Mouse (Mus musculus) cerebellum, postnatal 36 days (tissue): ENCODE measurements around the gene Ccm2.
"Not testable (repeated sequence)": the region's sequence is repeated elsewhere in the genome, so short reads cannot be mapped to it uniquely, and the experiment has no call there.

ENCODE experiments used
- DNase-seq, 2 experiments: peaks; one replicate each; pipeline ENCODE4 v3.0.0; 2021 to 2022; ENCODE audit warnings: mixed read lengths in 2 of 2

Gene Ccm2

DNA sequence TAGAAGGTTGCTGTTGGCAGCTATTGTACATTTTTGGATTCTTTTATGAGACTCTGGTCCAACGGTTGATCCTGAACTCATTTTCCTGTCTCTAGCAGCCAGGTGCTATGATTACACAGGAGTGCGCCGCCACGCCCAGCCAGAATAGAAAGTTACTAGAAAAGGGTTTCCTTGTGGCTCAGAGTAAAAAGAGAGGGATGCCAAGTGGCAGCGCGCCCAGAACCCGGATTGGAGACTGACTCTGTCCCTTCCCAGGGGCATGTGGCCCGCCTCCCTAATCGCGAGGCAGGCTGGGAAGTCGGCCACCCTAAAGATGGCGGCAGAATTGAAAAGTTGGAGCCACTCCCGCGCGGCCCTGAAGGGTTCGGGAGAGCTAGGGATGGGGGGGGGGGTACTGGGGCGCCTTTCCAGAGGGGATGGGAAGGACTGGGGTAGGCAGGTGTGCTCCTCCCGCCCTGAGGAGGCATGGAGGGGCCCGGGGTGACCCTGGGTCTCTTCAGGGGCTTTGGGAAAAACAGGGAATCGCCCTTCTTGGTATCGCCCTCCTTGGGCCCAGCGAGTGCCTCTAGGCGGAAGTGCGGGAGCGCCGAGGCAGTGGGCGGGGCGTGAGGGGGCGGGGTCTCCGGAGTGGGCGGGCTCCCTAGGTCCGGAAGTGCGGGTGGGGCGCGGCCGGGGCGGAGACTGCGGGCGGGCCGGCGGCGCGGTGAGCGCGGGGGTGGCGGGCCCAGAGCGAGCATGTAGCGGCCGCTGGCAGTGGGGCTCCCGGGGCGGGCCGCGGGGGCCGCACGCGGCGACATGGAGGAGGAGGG, at the start of gene Ccm2:
Ccm2 (plus strand) TSS at position 683 of the 809 bp plus-strand sequence.
- peak; percentile 98 to 99 for DNase-seq

DNA sequence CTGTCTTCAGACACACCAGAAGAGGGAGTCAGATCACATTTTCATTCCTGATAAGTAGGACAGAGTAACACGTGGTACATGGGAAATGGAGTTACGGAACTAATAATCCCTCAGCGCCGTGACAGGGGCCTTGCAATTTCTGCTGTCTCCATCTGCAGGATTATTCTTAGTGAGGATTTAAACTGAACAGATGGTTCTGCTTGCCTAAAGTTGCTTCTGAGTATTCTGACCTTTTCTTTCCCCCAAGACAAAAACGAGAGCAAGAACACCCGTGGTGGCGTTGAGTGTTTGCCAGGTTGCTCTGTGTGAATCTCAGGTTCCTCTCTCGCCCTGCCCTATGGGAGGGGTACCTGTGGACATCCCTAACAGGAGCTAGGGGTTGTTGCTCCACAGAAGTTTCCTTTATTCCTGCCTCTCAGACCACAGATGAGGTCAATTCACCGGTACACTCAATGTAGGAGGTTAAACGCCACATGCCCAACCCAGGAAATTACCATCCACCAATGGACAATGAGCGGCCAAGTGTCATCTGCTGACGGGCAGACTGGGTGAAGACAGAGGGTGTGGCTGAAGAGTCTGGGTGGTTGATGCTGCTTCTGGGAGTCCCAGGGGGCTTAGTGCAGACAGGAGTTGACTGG, 49.3 kb upstream of the Ccm2 start:
- peak; percentile 62 to 66 for DNase-seq

DNA sequence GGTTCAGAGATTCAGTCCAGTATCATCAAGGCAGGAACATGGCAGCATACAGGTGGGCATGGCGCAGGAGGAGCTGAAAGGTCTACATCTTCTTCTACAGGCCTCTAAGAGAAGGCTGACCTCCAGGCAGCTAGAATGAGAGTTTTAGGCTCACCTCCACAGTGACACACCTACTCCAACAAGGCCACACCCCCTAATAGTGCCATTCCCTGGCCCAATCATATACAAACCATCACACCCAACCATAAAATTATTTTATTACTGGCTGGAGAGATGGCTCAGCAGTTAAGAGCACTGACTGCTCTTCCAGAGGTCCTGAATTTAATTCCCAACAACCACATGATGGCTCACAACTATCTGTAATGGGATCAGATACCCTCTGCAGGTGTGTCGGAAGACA, 44.2 kb upstream of the Ccm2 start:
- no peak for DNase-seq

DNA sequence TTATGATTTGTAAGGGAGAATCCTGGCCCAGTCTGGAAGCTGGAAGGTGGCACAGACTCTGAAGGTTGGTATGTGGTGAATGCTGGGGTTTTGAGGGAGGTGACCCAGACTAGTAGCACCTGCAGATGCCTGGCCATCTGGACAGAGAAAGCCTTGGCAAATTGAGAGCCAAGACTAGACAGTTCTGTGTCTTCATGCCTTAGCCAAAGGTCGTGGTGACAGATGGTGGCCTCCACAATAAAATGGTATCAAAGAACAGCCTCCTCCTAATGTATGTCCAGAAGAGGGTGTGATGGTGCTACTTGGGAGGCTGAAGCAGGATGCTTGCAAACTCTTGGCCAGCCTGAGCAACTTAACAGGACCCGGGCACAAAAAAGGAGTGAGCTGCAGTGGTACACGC, 42.5 kb upstream of the Ccm2 start:
- peak; percentile 72 to 79 for DNase-seq

DNA sequence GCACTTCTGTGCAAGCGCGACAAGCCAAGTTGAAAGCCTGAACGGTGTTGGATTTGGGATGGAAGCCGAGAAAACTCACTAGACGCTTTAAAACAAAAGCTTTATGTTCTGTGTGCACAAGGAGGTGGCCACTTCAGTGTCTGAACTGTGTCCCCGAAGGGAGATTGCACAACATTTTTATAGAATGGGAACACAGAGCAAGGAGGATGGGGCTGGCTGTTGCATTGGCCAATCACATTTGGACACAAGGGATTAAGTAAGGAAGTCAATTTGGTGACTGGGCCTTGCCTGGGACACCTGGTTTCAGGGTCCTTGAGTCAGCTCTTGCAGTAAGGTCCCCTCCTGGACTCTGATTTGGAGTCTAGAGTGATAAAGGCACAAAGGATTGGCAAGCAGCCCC, 42.0 kb upstream of the Ccm2 start:
- no peak for DNase-seq

DNA sequence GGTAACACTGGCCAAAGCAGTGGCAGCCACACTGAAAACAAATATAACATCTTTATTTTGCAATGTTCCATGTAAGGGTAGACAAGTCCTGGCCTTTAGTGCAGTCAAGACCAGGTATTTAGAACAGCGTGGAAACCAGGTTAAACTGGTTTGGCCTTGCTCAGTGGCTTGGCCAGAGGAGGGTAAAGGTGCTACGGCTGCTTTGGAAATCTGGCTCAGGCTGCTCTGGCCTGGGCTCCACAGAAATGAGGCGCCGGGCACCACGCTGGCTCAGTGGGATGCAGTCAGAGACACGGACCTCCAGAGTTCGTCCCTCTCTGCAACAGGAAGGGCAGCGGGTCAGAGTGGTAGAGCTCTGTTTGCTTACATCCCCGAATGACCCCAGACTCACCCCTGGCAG, 40.2 kb upstream of the Ccm2 start:
- no peak for DNase-seq

DNA sequence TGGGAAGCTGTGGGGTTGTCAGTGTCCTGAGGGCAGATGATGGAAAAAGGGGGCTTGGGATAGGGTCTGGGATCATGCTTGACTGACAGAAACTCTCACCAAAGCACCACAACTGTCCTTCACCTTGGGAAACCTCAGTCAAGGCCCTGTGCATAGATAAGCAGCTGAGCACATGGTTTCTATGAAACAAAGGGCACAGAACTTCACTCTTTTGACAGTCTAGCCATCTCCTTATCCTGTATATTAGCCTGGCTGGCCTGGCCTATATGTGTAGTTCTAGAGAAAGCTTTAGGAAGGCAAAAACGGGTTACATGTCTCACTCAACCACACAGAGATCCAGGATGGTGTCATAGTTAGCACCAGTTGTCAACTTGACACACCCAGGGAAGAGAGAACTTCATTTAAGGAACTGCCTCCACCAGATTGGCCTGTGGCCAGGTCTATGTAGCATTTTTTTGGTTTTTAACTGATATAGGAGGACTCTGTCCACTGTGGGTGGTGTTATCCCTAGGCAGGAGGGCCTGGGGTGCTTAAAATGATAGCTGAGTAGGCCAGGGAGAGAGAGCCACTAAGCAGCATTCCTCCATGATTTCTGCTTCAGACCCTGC, 38.3 kb upstream of the Ccm2 start:
- no peak for DNase-seq

DNA sequence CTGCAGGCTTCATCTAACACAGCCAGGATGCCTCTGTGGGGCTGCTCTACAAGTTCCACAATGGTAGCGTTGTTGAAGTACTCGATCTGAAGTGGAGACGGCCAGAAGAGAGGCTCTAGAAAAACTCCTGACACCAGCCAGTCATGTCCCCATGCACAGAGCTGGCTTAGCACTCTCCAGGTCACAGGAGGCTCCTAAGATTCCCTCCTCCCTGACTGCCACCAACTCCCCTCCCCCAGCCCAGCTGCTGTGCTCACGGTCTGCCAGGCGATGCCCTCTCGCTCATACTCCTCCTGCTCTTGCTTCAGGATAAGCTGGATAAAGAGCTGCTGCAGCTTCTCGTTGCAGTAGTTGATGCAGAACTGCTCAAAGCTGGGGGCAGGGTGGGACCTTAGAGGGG, 31.9 kb upstream of the Ccm2 start:
- DNase-seq = peak in 1 of 2 experiments; percentile 49

DNA sequence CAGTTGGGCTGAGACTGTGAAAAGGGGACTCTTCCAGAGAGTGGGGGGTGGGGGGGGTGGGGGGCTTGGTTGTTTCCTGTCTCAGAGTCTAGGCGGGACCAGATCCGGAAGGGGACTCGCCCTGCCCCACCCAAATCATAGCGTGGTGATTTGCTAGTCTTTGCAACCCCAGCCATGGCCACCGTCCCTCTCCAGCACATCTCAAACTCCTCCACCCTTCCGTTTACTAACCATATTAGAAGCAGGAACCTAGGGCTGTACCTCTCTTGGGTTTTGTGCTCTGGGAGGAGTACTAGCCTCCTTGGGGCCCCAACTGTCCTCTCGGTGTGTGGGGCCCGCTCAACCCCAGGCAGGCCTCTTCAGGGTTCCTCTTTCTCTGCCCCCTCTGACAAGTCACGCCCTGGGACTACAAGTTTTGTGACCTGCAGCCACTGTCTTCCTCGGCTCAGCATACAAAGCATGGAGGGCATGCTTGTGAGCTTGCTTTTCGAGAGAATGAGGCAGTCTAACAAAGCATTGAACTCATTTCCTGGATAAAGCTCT, 27.1 kb upstream of the Ccm2 start:
- DNase-seq = no peak

DNA sequence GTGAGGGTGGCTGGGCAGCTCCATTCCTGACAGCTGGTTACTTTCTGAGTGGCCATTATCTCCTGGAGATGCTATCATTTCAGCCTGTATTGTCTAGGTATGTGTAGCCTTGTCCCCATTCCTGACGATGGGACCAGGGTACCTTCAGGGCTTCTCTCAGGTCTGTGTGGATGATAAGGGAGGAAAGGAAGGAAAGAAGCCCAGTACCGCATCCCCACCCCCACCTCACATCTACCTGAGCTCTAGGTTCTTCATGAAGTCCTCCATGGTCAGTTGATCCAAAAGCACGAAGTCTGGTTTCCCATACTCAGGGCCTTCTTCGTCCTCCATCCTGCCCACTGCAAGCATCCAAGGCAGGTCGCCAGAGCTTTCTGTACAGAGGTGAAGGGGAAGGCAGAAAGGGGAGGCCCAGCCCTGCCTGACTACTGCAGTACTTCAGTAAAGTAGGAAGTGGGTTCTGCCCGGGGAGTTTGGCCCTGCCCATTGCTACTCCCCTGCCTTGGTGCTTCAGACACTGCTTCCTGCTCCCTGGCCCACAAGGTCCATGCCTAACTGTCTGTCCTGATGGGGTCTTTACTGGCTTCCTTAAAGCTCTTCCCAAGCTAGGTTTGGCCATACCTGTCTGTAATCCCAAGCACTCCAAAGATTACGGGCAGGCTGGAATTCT, 26.0 kb upstream of the Ccm2 start, which contains the start of gene Myo1g:
Myo1g (minus strand) TSS at position 459 of the 667 bp plus-strand sequence.
- DNase-seq = no peak

DNA sequence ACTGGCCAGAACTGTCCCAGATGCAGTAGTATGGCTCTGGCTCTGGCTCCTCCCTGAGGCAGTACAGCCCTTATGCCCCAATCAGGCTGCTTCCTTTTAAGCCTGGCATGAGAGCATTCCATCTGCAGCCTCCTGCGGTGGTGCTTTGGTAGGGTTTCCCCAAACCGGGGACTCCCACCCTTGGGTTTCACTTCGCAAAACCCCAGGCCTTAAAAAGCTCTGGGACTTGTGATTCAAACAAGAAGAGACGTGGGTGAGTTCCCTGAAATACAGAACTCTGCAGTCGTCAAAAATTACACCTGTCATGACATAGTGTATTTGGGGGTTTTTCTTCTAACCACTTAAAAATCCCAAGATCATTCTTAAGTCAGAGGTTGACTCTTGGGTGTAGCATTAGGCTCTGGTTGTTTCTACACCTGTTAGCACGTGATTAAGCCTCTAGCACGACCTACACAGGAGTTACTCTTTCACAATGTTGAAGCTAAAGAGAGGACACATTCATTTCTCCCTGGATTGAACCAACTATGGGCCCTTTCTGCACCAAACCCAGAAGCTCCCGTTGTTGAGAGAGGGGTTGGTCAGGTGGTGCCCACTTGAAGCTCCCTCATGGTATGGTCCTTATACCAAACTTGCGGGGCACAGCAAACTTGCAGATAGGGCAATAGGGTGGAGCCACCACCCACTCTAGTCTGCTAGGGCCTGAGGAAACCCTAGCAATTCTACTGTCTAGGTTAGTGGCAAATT, 23.7 kb upstream of the Ccm2 start:
- DNase-seq = no peak

DNA sequence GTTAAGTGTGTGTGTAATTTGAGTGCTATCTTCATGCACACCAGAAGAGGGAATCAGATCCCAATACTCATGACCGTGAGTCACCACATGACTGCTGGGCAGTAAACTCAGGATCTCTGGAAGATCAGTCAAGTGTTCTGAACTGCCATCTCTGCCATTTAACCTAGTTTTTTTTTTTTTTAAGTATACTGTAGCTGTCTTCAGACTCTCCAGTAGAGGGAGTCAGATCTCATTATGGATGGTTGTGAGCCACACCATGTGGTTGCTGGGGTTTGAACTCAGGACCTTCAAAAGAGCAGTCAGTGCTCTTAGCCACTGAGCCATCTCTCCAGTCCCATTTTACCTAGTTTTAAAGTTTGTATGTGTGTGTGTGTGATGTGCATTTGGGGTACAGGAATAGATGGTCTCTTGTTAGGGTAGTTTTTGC, 23.0 kb upstream of the Ccm2 start:
- DNase-seq = no peak

DNA sequence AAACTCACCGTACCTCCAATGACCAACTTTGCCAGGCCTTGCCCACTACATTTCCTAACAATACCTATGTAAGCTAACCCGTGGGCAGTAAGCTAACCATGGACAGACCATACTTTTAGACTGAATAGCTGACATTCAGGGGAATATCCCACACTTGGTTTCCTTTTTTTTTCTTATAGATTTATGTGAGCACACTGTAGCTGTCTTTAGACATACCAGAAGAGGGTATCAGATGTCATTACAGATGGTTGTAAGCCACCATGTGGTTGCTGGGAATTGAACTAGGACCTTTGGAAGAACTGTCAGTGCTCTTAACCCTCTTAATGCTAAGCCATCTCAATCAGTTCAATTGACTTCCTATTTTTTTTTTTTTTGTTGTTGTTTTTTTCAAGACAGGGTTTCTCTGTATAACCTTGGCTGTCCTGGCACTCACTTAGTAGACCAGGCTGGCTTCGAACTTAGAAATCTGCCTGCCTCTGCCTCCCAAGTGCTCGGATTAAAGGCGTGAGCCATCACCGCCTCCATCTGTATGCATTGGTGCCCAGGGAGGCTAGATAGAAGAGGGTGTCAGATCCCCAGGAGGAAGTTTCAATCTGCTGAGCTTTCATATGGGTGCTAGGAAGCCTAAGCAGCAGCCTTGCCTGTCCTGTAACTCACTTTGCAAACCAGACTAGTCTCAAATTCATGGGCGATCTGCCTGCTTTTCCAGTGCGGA, 22.4 kb upstream of the Ccm2 start:
- DNase-seq = no peak

DNA sequence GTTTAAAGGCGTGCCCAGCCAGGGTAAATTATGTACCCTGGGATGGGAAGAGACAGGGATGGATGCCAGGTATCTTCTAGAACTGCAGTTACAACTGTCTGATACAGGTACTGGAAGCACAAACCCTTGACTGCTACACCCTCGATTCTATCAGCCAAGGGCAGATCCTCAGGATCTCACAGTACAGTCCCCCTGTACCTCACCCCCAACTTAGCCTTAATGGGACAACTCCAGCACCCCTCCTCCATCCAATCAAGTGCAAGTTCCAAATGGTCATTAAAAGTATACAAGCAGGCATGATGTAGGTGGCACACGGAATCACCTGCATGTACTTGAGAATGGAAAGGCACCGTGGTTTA, 21.8 kb upstream of the Ccm2 start:
- no peak for DNase-seq

DNA sequence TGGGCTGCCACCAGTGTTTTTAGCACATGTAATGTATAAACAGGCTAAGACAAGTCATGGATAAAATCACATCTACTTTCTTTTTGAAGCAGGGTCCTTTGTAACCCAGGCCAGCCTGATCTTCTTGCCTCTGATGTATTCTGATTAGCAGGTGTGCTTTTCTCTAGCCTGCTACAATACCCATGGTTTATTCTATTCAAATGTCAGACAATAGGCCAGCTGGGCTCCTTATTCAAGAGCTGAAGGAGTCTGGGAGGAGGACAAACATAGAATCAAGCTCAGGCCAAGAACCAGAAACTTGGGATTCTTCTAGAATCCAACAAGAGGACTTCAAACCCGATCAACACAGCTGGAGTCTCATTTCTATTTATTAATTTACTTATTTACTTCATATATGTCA, 21.4 kb upstream of the Ccm2 start:
- no peak for DNase-seq

DNA sequence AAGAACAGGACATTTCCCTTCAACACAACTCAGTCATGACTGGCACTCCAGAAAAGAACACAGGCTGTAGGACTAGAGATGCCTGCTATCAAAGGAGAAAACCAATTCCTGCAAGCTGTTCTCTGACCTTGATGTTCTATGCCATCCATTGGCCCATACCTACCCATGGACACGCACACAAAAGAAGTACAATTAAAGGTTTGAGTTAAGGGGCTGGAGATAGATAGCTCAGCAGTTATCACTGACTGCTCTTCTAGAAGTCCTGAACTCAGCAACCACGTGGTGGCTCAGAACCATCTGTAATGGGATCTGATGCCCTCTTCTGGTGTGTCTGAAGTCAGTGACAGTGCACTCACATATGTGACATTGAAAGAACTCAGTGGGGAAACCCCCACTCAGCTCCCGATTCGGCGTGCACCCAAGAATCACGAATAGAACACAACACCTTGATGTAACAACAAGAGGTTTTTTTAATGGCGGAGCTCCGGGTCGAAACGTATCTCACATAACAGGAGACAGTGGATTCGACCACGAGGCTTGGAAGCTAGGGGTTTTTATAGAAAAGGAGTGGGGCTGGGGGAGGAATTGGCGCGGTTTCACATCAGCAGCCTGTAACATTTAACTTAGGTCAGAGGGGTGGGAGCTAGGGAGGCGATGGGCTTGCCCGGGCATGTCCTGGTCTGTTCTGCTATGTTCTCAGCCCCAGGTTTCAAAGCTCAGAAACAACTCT, 20.0 kb upstream of the Ccm2 start:
- DNase-seq = not testable (repeated sequence)

DNA sequence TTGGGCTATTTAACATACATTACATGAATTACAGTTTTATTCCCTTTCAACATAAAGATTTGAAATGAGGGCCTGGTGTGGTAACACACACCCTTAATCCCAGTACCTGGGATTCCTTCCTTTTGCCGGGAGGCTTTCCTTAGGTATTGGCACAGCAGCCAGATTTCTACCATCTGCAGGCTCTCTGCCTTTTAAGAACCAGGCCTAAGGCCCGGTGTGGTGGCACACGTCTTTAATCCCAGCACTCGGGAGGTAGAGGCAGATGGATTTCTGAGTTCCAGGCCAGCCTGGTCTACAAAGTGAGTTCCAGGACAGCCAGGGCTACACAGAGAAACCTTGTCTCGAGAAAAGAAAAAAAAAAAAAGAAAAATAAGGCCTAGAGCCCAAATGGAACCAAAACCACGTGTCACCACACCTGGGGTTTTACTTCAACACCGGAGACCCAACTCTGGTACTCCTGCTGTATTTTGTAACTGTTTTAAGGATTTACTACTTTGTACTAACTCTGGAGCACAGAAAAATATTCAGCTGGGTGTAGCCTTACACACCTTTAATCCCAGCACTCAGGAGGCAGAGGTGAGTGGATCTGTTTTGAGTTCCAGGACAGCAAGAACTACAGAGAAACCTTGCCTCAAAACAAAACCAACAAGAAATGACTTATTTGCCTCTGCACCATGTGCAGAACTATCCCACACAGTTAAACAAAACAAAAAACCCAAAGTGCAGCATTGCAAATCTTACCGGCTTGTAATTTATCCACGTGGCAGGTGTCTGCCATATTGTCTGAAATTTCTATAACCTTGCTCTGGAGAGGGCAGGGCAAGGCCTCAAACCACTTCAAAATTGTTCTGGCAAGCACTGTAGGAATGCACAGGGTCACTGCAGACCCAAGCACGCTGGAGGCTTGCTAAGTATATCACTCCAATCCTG, 19.2 kb upstream of the Ccm2 start:
- no peak for DNase-seq

DNA sequence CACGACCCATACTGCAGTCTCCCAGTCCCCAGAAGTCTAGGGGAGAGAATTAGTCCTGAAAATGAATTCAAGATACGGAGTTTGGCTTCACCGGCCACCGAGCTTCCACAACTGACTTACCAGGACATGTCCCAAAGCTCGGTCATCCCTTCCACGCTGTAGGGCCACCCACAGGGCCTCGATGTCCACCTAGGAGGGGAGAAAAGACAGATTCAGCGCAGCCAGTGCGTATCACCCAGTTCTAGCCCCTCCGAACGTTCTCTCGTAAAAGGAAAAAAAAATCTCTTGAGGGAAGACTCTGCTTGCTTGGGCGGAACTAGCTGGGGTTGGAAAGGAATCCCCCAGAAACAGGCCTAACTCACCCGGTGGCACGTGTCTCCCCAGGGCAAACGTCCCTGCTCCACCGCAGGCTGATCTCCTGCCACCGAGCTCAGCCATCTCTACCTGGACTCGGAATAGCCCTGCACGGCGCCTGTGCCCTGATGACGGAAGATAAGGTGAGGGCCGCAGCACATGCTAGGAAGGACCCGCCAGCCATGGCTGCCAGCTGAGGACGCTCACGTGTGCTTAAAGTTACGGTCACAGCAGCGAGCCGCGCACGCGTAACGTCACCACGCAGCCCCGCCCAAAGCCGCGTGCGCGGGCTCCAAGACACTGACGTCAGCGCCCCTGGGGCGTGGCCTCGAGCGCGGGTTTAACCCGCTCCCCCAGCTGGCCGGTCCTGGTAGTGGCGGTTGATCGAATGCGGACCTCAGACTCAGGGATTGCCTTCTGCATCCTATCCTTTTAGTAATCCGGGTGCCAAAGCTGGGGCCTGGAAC, 18.3 kb upstream of the Ccm2 start:
- DNase-seq = peak; percentile 99

DNA sequence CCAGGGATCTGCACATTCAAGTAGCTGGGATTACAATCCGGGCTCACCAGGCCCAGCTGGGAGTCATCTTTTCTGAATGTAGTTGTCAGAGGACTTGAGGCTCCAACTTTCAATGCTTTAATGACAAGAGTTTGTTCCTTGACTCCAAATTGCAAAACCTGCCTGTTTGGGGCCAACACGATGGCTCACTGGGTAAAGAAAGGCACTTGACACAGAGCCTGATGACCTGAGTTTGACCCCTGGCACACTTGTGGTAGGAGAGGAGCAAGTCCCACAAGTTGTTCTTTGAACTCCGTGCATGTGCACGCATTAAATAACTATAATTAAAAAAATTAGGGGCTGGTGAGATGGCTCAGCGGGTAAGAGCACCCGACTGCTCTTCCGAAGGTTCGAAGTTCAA, 16.7 kb upstream of the Ccm2 start:
- no peak for DNase-seq
